Mouse (Mus musculus) thymus, adult 2 months (tissue): ENCODE data around the gene Mcm2.

Source experiments
- CTCF ChIP-seq: fragments of 200-500 bp; IDR thresholded peaks from 2 replicates; pipeline ENCODE4 v1.5.1; 2012; ENCODE audit warnings: mild to moderate bottlenecking, control low read depth, low read length, moderate library complexity, borderline replicate concordance; ENCODE audit not compliant: control insufficient read depth, poor library complexity, insufficient read depth; ENCODE audit errors: extremely low read depth
- POLR2A ChIP-seq: fragments of 200-500 bp; IDR thresholded peaks from 2 replicates; pipeline ENCODE4 v1.6.1; 2012; ENCODE audit warnings: mild to moderate bottlenecking, low read length, control low read depth, moderate library complexity; ENCODE audit not compliant: control insufficient read depth, poor library complexity, insufficient read depth; ENCODE audit errors: extremely low read depth

- TF ChIP-seq CTCF: no peak
- no peak for TF ChIP-seq POLR2A
Measured at GRCm38 (mm10) chr6:88855636-88856035, 42.9 kb downstream of the Mcm2 start.
